Mouse (Mus musculus) heart, postnatal 25 days (tissue): ENCODE measurements around the gene Gm42957. TPM values are rescaled to one million over a fixed set of nuclear protein-coding genes. Genes with fewer than 3 reads are reported as not detected.

Source experiments
- DNase-seq: peaks from one replicate; pipeline ENCODE4 v3.0.0; 2022; ENCODE audit warnings: low spot score
- intact Hi-C: fragments of 180-260 bp; cut with DNase I; formaldehyde crosslinking; loops from one replicate; pipeline ENCODE4 v1.15.1; 2025
- total RNA-seq, 2 experiments: library from RNA; stranded (reverse); gene quantifications; 2 replicates each; pipeline ENCODE4 v1.2.3; 2021

Gm42957 gene
- total RNA-seq, 2 experiments from 2014 or later: 0.14 to 0.16 TPM

DNA sequence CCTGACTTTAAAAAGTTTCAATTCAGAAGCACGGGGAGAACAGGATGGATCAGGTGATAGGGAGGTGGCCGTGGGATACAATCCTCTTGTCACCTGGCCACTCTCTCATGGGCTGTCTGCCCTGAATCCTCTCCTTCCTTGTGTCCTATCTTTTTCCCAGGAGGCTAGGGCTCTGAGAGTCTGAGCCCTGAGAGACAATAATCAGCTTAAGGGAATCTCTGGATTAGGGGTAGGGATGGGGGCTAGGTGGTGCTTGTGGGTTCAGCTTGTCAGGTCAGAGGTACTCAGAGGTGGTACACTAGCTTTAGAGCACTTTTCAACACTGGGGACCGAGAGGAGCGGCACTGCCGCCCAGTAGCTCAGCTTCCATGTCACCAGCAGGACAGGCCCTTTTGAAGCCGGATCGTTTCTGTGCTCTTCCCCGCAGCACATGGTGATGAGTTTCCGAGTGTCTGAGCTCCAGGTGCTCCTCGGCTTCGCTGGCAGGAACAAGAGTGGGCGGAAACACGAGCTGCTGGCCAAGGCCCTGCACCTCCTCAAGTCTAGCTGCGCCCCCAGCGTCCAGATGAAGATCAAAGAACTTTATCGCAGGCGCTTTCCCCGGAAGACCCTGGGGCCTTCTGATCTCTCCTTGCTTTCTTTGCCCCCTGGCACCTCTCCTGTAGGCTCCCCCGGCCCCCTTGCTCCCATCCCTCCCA, 63.9 kb downstream of the Gm42957 start:
- no peak for DNase-seq
- intact Hi-C loops: no loop called here

DNA sequence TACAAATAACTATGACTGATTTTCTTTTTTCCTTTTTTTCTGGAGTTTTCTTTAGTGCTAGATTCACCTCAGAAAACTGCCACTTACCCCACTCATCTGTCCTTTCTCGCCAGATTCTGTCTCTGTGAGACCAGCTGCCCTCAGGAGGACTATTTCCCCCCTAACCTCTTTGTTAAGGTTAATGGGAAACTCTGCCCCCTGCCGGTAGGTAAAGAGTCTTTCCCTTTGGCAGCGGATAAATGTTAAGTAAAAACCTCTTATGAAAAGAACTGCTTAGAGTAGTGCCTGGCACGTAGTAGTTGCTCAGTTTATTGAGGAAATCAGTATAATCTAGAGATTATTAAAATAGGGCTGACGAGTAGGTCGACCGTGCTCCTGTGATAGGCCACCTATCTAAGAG, 65.1 kb downstream of the Gm42957 start:
- intact Hi-C loops: no loop called here
- DNase-seq: no peak

DNA sequence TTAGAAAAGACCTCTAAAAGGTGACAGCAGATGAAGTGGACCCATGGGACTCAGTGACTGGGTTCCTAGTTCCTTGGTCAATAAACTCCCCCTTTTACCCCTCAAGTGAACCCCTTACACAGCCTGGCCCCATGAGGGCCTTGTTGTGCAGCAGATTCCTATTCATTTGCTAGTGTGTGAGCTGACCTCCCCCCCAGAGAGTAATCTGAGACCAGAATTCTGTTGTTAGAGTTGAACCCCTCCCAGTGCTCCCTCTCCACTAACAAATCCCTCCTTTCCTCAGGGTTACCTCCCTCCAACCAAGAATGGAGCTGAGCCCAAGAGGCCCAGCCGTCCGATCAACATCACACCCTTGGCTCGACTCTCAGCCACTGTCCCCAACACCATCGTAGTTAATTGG, 65.7 kb downstream of the Gm42957 start:
- intact Hi-C loops: no loop called here
- DNase-seq: no peak

Other genes starting within 250 kb of the Gm42957 start
- not detected for gene BC107364, start 183.2 kb upstream of the Gm42957 start, total RNA-seq
- 100 to 1,000 TPM; 266 to 290 TPM for gene Hfe2, start 110.3 kb upstream of the Gm42957 start, total RNA-seq
- gene Txnip, start 77.5 kb upstream of the Gm42957 start, total RNA-seq: 100 to 1,000 TPM; 341 to 607 TPM
- 1 to 10 TPM; 1.1 to 2.1 TPM for gene Gm16253, start 58.5 kb upstream of the Gm42957 start, total RNA-seq
- 10 to 100 TPM; 25.2 to 25.9 TPM for gene Polr3gl, start 41.3 kb upstream of the Gm42957 start, total RNA-seq
- 1 to 10 TPM; 1.9 to 2.4 TPM for gene Ankrd34a, start 38.8 kb upstream of the Gm42957 start, total RNA-seq
- 10 to 100 TPM; 25.4 to 27.2 TPM for gene Lix1l, start 34.3 kb upstream of the Gm42957 start, total RNA-seq
- gene Rbm8a, start 5.5 kb upstream of the Gm42957 start, total RNA-seq: 10 to 100 TPM; 27.9 to 34.1 TPM
- 10 to 100 TPM; 30.2 to 32.6 TPM for gene Pex11b, start 98 bp upstream of the Gm42957 start, total RNA-seq
- gene Itga10, start 10.1 kb downstream of the Gm42957 start, total RNA-seq: 1 to 10 TPM in 1 of 2 experiments, under 1 TPM in 1; 0.84 to 1.0 TPM
- under 1 TPM; 0.60 to 0.95 TPM for gene Ankrd35, start 34.7 kb downstream of the Gm42957 start, total RNA-seq
- gene Pias3, start 60.9 kb downstream of the Gm42957 start, total RNA-seq: 10 to 100 TPM; 14.0 to 17.5 TPM
- gene Nudt17, start 73.1 kb downstream of the Gm42957 start, total RNA-seq: 1 to 10 TPM; 2.3 to 3.2 TPM
- 10 to 100 TPM; 23.1 to 25.2 TPM for gene Polr3c, start 92.2 kb downstream of the Gm42957 start, total RNA-seq
- gene Rnf115, start 92.2 kb downstream of the Gm42957 start, total RNA-seq: 10 to 100 TPM; 22.8 to 23.3 TPM
- gene Pdzk1, start 193.8 kb downstream of the Gm42957 start, total RNA-seq: not detected
- gene Cd160, start 193.9 kb downstream of the Gm42957 start, total RNA-seq: not detected